ENCODE assay signal across 12 mouse cellular contexts in genomic region chr4:149648031-149648805, GRCm38 (mm10). TPM values are rescaled to one million over a fixed set of nuclear protein-coding genes. Genes with fewer than 3 reads are reported as not detected.
A peak's percentile ranks its signal among the peaks of the same experiment; 100 is the strongest.
DNase-seq lines count a peak whose midpoint lies in the region; ATAC-seq and TF ChIP-seq lines count a peak whose summit lies in the region.
"Had no signal": no experiment of that assay in that cellular context is flagged by ENCODE, and none has a peak within 500 bp of the region (broad histone marks: within the 10 kb centered on the region; RNA-seq: fewer than 3 reads in every experiment).

No protein-coding gene starts in this region.

- no peak overlapping the region for H3K27ac ChIP-seq in embryonic facial prominence, embryonic 14.5 days (replicated peaks; ENCODE audit: low read depth, low read length)
- no peak overlapping the region for H3K27ac ChIP-seq in liver, embryonic 15.5 days (replicated peaks)
- H3K27ac ChIP-seq in forebrain, embryonic 12.5 days = no peak overlapping the region
- no peak overlapping the region for H3K27ac ChIP-seq in lung, postnatal 0 days (ENCODE audit: low read length)
- H3K27ac ChIP-seq: forebrain, embryonic 15.5 days had no signal

- no peak overlapping the region for H3K4me2 ChIP-seq in embryonic facial prominence, embryonic 14.5 days (ENCODE audit: low read depth, low read length)
- peak overlapping the region; percentile 20; the same call in 1 of the 2 replicates for H3K4me2 ChIP-seq in liver, embryonic 15.5 days
- no peak overlapping the region for H3K4me2 ChIP-seq in forebrain, embryonic 12.5 days
- no peak overlapping the region for H3K4me2 ChIP-seq in lung, postnatal 0 days (replicated peaks; ENCODE audit: low read depth, low read length)
- H3K4me2 ChIP-seq: forebrain, embryonic 15.5 days had no signal

- 0 out of 2 replicates have a peak, but pooled peaks cover 2% of the 10 kb centered on the region for H3K4me1 ChIP-seq in embryonic facial prominence, embryonic 14.5 days (ENCODE audit: control insufficient read depth, insufficient read depth, low read length)
- H3K4me1 ChIP-seq in liver, embryonic 15.5 days (replicated peaks) = peaks cover 23% of the 10 kb centered on the region; the same call in 1 of the 2 replicates
- H3K4me1 ChIP-seq in forebrain, embryonic 12.5 days = no peaks in the 10 kb centered on the region
- no peaks in the 10 kb centered on the region for H3K4me1 ChIP-seq in lung, postnatal 0 days (ENCODE audit: insufficient read depth, low read depth, low read length)
- H3K4me1 ChIP-seq: forebrain, embryonic 15.5 days had no signal

- H3K36me3 ChIP-seq in embryonic facial prominence, embryonic 14.5 days (ENCODE audit: control insufficient read depth, insufficient read depth, low read length) = peaks cover 68% of the 10 kb centered on the region
- H3K36me3 ChIP-seq in liver, embryonic 15.5 days (replicated peaks) = peaks cover 11% of the 10 kb centered on the region
- H3K36me3 ChIP-seq in forebrain, embryonic 12.5 days (replicated peaks) = peaks cover 86% of the 10 kb centered on the region
- H3K36me3 ChIP-seq in lung, postnatal 0 days (ENCODE audit: insufficient read depth, low read length) = peaks cover 32% of the 10 kb centered on the region; the same call in 1 of the 2 replicates

- 76% methylated on average over 20 of the region's 20 CpGs for WGBS in embryonic facial prominence, embryonic 14.5 days
- 44% methylated on average over 20 of the region's 20 CpGs for WGBS in liver, embryonic 15.5 days (ENCODE audit: insufficient replicate concordance)
- WGBS in forebrain, embryonic 12.5 days = 91% methylated on average over 20 of the region's 20 CpGs
- WGBS in lung, postnatal 0 days = 63% methylated on average over 20 of the region's 20 CpGs

- H3K9ac ChIP-seq in embryonic facial prominence, embryonic 14.5 days (ENCODE audit: low read depth, low read length) = no peak overlapping the region
- H3K9ac ChIP-seq in liver, embryonic 15.5 days = no peak overlapping the region
- no peak overlapping the region for H3K9ac ChIP-seq in forebrain, embryonic 12.5 days
- no peak overlapping the region for H3K9ac ChIP-seq in lung, postnatal 0 days (replicated peaks; ENCODE audit: low read depth)
- H3K9ac ChIP-seq: forebrain, embryonic 15.5 days had no signal

- H3K27me3 ChIP-seq in embryonic facial prominence, embryonic 14.5 days (replicated peaks; ENCODE audit: control insufficient read depth, insufficient read depth, low read length) = no peaks in the 10 kb centered on the region
- H3K27me3 ChIP-seq in liver, embryonic 15.5 days = no peaks in the 10 kb centered on the region
- H3K27me3 ChIP-seq in forebrain, embryonic 12.5 days = no peaks in the 10 kb centered on the region
- no peaks in the 10 kb centered on the region for H3K27me3 ChIP-seq in lung, postnatal 0 days (replicated peaks; ENCODE audit: insufficient read depth, low read length)
- H3K27me3 ChIP-seq: forebrain, embryonic 15.5 days had no signal

- 0 out of 2 replicates have a peak, but pooled peaks have one; percentile 38 for ATAC-seq in embryonic facial prominence, embryonic 14.5 days (ENCODE audit: low read depth)
- 0 out of 2 replicates have a peak, but pooled peaks have one; percentile 17 for ATAC-seq in liver, embryonic 15.5 days (ENCODE audit: insufficient read depth)
- ATAC-seq in forebrain, embryonic 12.5 days (ENCODE audit: low FRiP score) = no peak
- ATAC-seq in lung, postnatal 0 days = no peak
- ATAC-seq: forebrain, embryonic 15.5 days had no signal

- H3K9me3 ChIP-seq in embryonic facial prominence, embryonic 14.5 days (ENCODE audit: control insufficient read depth, low read length) = no peaks in the 10 kb centered on the region
- H3K9me3 ChIP-seq in liver, embryonic 15.5 days (replicated peaks) = no peaks in the 10 kb centered on the region
- H3K9me3 ChIP-seq in forebrain, embryonic 12.5 days = no peaks in the 10 kb centered on the region
- no peaks in the 10 kb centered on the region for H3K9me3 ChIP-seq in lung, postnatal 0 days (ENCODE audit: low read length)
- H3K9me3 ChIP-seq: forebrain, embryonic 15.5 days had no signal

- H3K4me3 ChIP-seq in embryonic facial prominence, embryonic 14.5 days (ENCODE audit: low read depth, low read length) = no peak overlapping the region
- no peak overlapping the region for H3K4me3 ChIP-seq in liver, embryonic 15.5 days (replicated peaks)
- no peak overlapping the region for H3K4me3 ChIP-seq in forebrain, embryonic 12.5 days (replicated peaks)
- no peak overlapping the region for H3K4me3 ChIP-seq in lung, postnatal 0 days (ENCODE audit: low read depth, low read length)
- H3K4me3 ChIP-seq: forebrain, embryonic 15.5 days had no signal

- DNase-seq in layer of hippocampus, adult 18-20 months (ENCODE audit: low spot score in 2 of 2) = peak; percentile 58 to 84
- DNase-seq in layer of hippocampus, adult 9-10 months (ENCODE audit: low spot score) = no peak
- DNase-seq in CD4-positive, CD25-positive, alpha-beta regulatory T cell, adult 2 months (ENCODE audit: low read depth, low spot score) = peak; percentile 49
- DNase-seq in embryonic facial prominence, embryonic 14.5 days (ENCODE audit: low spot score) = peak; percentile 35
- DNase-seq in spleen, adult 18-20 months = no peak
- no peak for DNase-seq in lung, postnatal 0 days (ENCODE audit: low spot score)
- DNase-seq: adrenal gland, postnatal 25 days; cerebellum, adult 2 months; kidney, postnatal 25 days had no signal

- no peak for TF ChIP-seq CTCF in lung, postnatal 0 days (IDR thresholded peaks at IDR 0.05)

- no peak for TF ChIP-seq EP300 in lung, postnatal 0 days (IDR thresholded peaks at IDR 0.05)

RNA-seq across cellular contexts. Expression of gene Pik3cd, which starts 54.2 kb away (rescaled TPM):
- 10 to 100 TPM; 21.4 to 26.3 TPM for total RNA-seq in layer of hippocampus, adult 18-20 months (2021)
- 6.0 TPM in 2 replicates for polyA plus RNA-seq in embryonic facial prominence, embryonic 14.5 days (2014; fragmentation: Nextera tagmentation; extraction: Ambion mirVana)
- 7.2 and 7.3 TPM in 2 replicates for polyA plus RNA-seq in liver, embryonic 15.5 days (2015; fragmentation: Nextera tagmentation; extraction: Ambion mirVana)
- 9.4 and 10.4 TPM in 2 replicates for polyA plus RNA-seq in forebrain, embryonic 12.5 days (2016; fragmentation: Nextera tagmentation; extraction: Ambion mirVana)
- 3.8 and 4.0 TPM in 2 replicates for polyA plus RNA-seq in lung, postnatal 0 days (2015; fragmentation: Nextera tagmentation; extraction: Ambion mirVana)

Comparison
In these comparisons a context has a peak if more than half of its experiments do, and no peak if none do; other contexts are left out.
1. DNase-seq: peak in layer of hippocampus, adult 18-20 months (2 of 2), CD4-positive, CD25-positive, alpha-beta regulatory T cell, adult 2 months (single experiment) and embryonic facial prominence, embryonic 14.5 days (single experiment); none in layer of hippocampus, adult 9-10 months (single experiment), spleen, adult 18-20 months (0 of 2) and lung, postnatal 0 days (single experiment).
2. ATAC-seq: peak in embryonic facial prominence, embryonic 14.5 days (single experiment) and liver, embryonic 15.5 days (single experiment); none in forebrain, embryonic 12.5 days (single experiment) and lung, postnatal 0 days (single experiment).